Mouse (Mus musculus): ENCODE measurements around the gene Gm49450.
A peak's percentile ranks its signal among the peaks of the same experiment; 100 is the strongest.
"Not testable (repeated sequence)": the region's sequence is repeated elsewhere in the genome, so short reads cannot be mapped to it uniquely, and the experiment has no call there.

The Gm49450 gene

GRCm38 (mm10) chr15:98956000-98956399 is 2.6 kb upstream of the Gm49450 start:
- DNase-seq (ENCODE audit: low spot score in 2 of 2) = no peak

- no peak for DNase-seq (ENCODE audit: low spot score in 2 of 2)
Observed at GRCm38 (mm10) chr15:98955324-98955723, 2.0 kb upstream of the Gm49450 start.

- no peak for DNase-seq (ENCODE audit: low spot score in 2 of 2)
Observed at GRCm38 (mm10) chr15:98954425-98955253, 1.3 kb upstream of the Gm49450 start.

- DNase-seq (ENCODE audit: low spot score in 2 of 2) = peak; percentile 81 to 82
Observed at GRCm38 (mm10) chr15:98952751-98953400, 475 bp downstream of the Gm49450 start.

GRCm38 (mm10) chr15:98952063-98952455 is 1.3 kb downstream of the Gm49450 start:
- DNase-seq (ENCODE audit: low spot score in 2 of 2) = no peak

GRCm38 (mm10) chr15:98951122-98952062 is 2.0 kb downstream of the Gm49450 start:
- DNase-seq (ENCODE audit: low spot score in 2 of 2) = not testable (repeated sequence)

GRCm38 (mm10) chr15:98949607-98949892 is 3.8 kb downstream of the Gm49450 start:
- no peak for DNase-seq (ENCODE audit: low spot score in 2 of 2)

- no peak for DNase-seq (ENCODE audit: low spot score in 2 of 2)
Observed at GRCm38 (mm10) chr15:98948857-98949606, 4.3 kb downstream of the Gm49450 start.

- DNase-seq (ENCODE audit: low spot score in 2 of 2) = no peak
Observed at GRCm38 (mm10) chr15:98948382-98948781, 5.0 kb downstream of the Gm49450 start.

GRCm38 (mm10) chr15:98947884-98948283 is 5.5 kb downstream of the Gm49450 start:
- DNase-seq (ENCODE audit: low spot score in 2 of 2) = no peak

GRCm38 (mm10) chr15:98943133-98943532 is 10.2 kb downstream of the Gm49450 start:
- DNase-seq (ENCODE audit: low spot score in 2 of 2) = no peak

- DNase-seq (ENCODE audit: low spot score in 2 of 2) = no peak
Observed at GRCm38 (mm10) chr15:98942081-98942480, 11.3 kb downstream of the Gm49450 start.

- no peak for DNase-seq (ENCODE audit: low spot score in 2 of 2)
Observed at GRCm38 (mm10) chr15:98941539-98941938, 11.8 kb downstream of the Gm49450 start.

- no peak for DNase-seq (ENCODE audit: low spot score in 2 of 2)
Observed at GRCm38 (mm10) chr15:98940816-98941215, 12.5 kb downstream of the Gm49450 start.

- DNase-seq (ENCODE audit: low spot score in 2 of 2) = peak; percentile 81
Observed at GRCm38 (mm10) chr15:98934217-98934839, 19.0 kb downstream of the Gm49450 start, which contains the start of gene Tuba1b. TSS of gene Tuba1b (minus strand) at chr15:98934565.

- DNase-seq (ENCODE audit: low spot score in 2 of 2) = peak; percentile 93 to 94
Observed at GRCm38 (mm10) chr15:98933833-98934216, 19.5 kb downstream of the Gm49450 start.

- peak; percentile 12 to 19 for DNase-seq (ENCODE audit: low spot score in 2 of 2)
Observed at GRCm38 (mm10) chr15:98933004-98933671, 20.2 kb downstream of the Gm49450 start.

- no peak for DNase-seq (ENCODE audit: low spot score in 2 of 2)
Observed at GRCm38 (mm10) chr15:98930998-98931397, 22.4 kb downstream of the Gm49450 start.

GRCm38 (mm10) chr15:98930017-98930734 is 23.2 kb downstream of the Gm49450 start:
- no peak for DNase-seq (ENCODE audit: low spot score in 2 of 2)

Data from thymus, postnatal 10 days (tissue).